Mouse (Mus musculus): ENCODE results near the gene Ywhah.
"Not testable (repeated sequence)": the region's sequence is repeated elsewhere in the genome, so short reads cannot be mapped to it uniquely, and the experiment has no call there.

Ywhah gene

GRCm38 (mm10) chr5:33011132-33012106 is 7.2 kb upstream of the Ywhah start:
- no peak for DNase-seq (ENCODE audit: low read depth, low spot score)

- DNase-seq (ENCODE audit: low read depth, low spot score) = no peak
Measured at GRCm38 (mm10) chr5:33014096-33014495, 4.5 kb upstream of the Ywhah start.

- no peak for DNase-seq (ENCODE audit: low read depth, low spot score)
Measured at GRCm38 (mm10) chr5:33015579-33015978, 3.0 kb upstream of the Ywhah start.

GRCm38 (mm10) chr5:33018189-33018560 is 441 bp upstream of the Ywhah start:
- no peak for DNase-seq (ENCODE audit: low read depth, low spot score)

GRCm38 (mm10) chr5:33019426-33019821 is 808 bp downstream of the Ywhah start:
- no peak for DNase-seq (ENCODE audit: low read depth, low spot score)

GRCm38 (mm10) chr5:33021622-33022021 is 3.0 kb downstream of the Ywhah start:
- peak; percentile 60 for DNase-seq (ENCODE audit: low read depth, low spot score)

- no peak for DNase-seq (ENCODE audit: low read depth, low spot score)
Measured at GRCm38 (mm10) chr5:33023337-33023736, 4.7 kb downstream of the Ywhah start.

GRCm38 (mm10) chr5:33024474-33024873 is 5.9 kb downstream of the Ywhah start:
- DNase-seq (ENCODE audit: low read depth, low spot score) = no peak

GRCm38 (mm10) chr5:33028656-33029055 is 10.0 kb downstream of the Ywhah start:
- no peak for DNase-seq (ENCODE audit: low read depth, low spot score)

GRCm38 (mm10) chr5:33030425-33031175 is 12.0 kb downstream of the Ywhah start:
- DNase-seq (ENCODE audit: low read depth, low spot score) = no peak

- no peak for DNase-seq (ENCODE audit: low read depth, low spot score)
Measured at GRCm38 (mm10) chr5:33032036-33032773, 13.6 kb downstream of the Ywhah start.

GRCm38 (mm10) chr5:33033121-33033520 is 14.5 kb downstream of the Ywhah start:
- peak; percentile 81 for DNase-seq (ENCODE audit: low read depth, low spot score)

GRCm38 (mm10) chr5:33033633-33034032 is 15.0 kb downstream of the Ywhah start:
- DNase-seq (ENCODE audit: low read depth, low spot score) = not testable (repeated sequence)

GRCm38 (mm10) chr5:33034100-33034499 is 15.5 kb downstream of the Ywhah start:
- DNase-seq (ENCODE audit: low read depth, low spot score) = peak; percentile 51

GRCm38 (mm10) chr5:33034916-33035315 is 16.3 kb downstream of the Ywhah start:
- no peak for DNase-seq (ENCODE audit: low read depth, low spot score)

- DNase-seq (ENCODE audit: low read depth, low spot score) = no peak
Measured at GRCm38 (mm10) chr5:33038656-33039509, 20.3 kb downstream of the Ywhah start.

- peak; percentile 82 for DNase-seq (ENCODE audit: low read depth, low spot score)
Measured at GRCm38 (mm10) chr5:33039510-33039911, 20.9 kb downstream of the Ywhah start.

GRCm38 (mm10) chr5:33040735-33041134 is 22.1 kb downstream of the Ywhah start:
- not testable (repeated sequence) for DNase-seq (ENCODE audit: low read depth, low spot score)

GRCm38 (mm10) chr5:33043397-33043796 is 24.8 kb downstream of the Ywhah start:
- DNase-seq (ENCODE audit: low read depth, low spot score) = peak; percentile 41

GRCm38 (mm10) chr5:33044636-33045315 is 26.2 kb downstream of the Ywhah start:
- no peak for DNase-seq (ENCODE audit: low read depth, low spot score)

Measured in CD4-positive helper T cell, adult 2 months (primary cell).